In the genomic region with DNA sequence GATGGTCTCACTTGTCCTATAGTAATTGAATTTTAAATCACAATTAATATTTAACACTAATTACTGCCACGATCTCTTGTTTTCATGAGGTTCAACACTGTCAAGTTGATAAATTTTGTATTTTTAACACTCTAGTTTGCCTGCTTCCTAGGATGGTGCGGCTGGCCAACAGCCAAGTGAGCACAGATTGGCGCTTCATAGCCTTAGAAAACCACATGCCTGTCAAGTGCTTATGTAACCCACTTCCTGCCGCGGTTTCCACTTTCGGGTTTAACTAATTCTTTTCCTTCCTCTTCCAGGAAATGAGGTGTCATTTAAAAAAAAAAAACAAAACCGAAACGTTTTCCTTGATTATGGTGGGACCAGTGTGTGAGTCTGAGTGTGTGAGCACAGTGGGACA, we compare ENCODE assay signal across 10 mouse cellular contexts. TPM values are rescaled to one million over a fixed set of nuclear protein-coding genes. Genes with fewer than 3 reads are reported as not detected.
DNase-seq lines count a peak whose midpoint lies in the region; ATAC-seq lines count a peak whose summit lies in the region.
"Had no signal": no experiment of that assay in that cellular context is flagged by ENCODE, and none has a peak within 500 bp of the region (broad histone marks: within the 10 kb centered on the region; RNA-seq: fewer than 3 reads in every experiment).

No protein-coding gene starts in this region.

- H3K9me3 ChIP-seq in kidney, embryonic 16.5 days (ENCODE audit: low read length) = no peaks in the 10 kb centered on the region
- no peaks in the 10 kb centered on the region for H3K9me3 ChIP-seq in midbrain, embryonic 15.5 days
- H3K9me3 ChIP-seq: embryonic facial prominence, embryonic 15.5 days; neural tube, embryonic 12.5 days had no signal

- no peaks in the 10 kb centered on the region for H3K36me3 ChIP-seq in kidney, embryonic 16.5 days (ENCODE audit: insufficient read depth, low read length)
- H3K36me3 ChIP-seq in midbrain, embryonic 15.5 days (replicated peaks) = no peaks in the 10 kb centered on the region
- H3K36me3 ChIP-seq: embryonic facial prominence, embryonic 15.5 days; neural tube, embryonic 12.5 days had no signal

- no peak overlapping the region for H3K4me2 ChIP-seq in kidney, embryonic 16.5 days (replicated peaks; ENCODE audit: low read depth, low read length)
- H3K4me2 ChIP-seq in midbrain, embryonic 15.5 days = no peak overlapping the region
- H3K4me2 ChIP-seq: embryonic facial prominence, embryonic 15.5 days; neural tube, embryonic 12.5 days had no signal

- no peak overlapping the region for H3K4me3 ChIP-seq in kidney, embryonic 16.5 days (ENCODE audit: low read length)
- no peak overlapping the region for H3K4me3 ChIP-seq in midbrain, embryonic 15.5 days
- H3K4me3 ChIP-seq: embryonic facial prominence, embryonic 15.5 days; neural tube, embryonic 12.5 days had no signal

- H3K27me3 ChIP-seq in kidney, embryonic 16.5 days (ENCODE audit: insufficient read depth, low read length) = no peaks in the 10 kb centered on the region
- H3K27me3 ChIP-seq in midbrain, embryonic 15.5 days (replicated peaks) = no peaks in the 10 kb centered on the region
- H3K27me3 ChIP-seq: embryonic facial prominence, embryonic 15.5 days; neural tube, embryonic 12.5 days had no signal

- 53% methylated on average over 8 of the region's 8 CpGs for WGBS in kidney, embryonic 16.5 days
- WGBS in midbrain, embryonic 15.5 days = 81% methylated on average over 8 of the region's 8 CpGs

- no peaks in the 10 kb centered on the region for H3K4me1 ChIP-seq in kidney, embryonic 16.5 days (ENCODE audit: insufficient read depth, low read length)
- H3K4me1 ChIP-seq in midbrain, embryonic 15.5 days = peaks cover 4% of the 10 kb centered on the region; the same call in 1 of the 2 replicates
- H3K4me1 ChIP-seq: embryonic facial prominence, embryonic 15.5 days; neural tube, embryonic 12.5 days had no signal

- H3K27ac ChIP-seq in kidney, embryonic 16.5 days (ENCODE audit: low read length) = no peak overlapping the region
- H3K27ac ChIP-seq in midbrain, embryonic 15.5 days = no peak overlapping the region
- H3K27ac ChIP-seq: embryonic facial prominence, embryonic 15.5 days; neural tube, embryonic 12.5 days had no signal

- ATAC-seq in kidney, embryonic 16.5 days (ENCODE audit: low FRiP score, low TSS enrichment) = no peak
- ATAC-seq in midbrain, embryonic 15.5 days (replicated peaks) = no peak

- DNase-seq in kidney, adult 8-10 months = peak; percentile 13 to 28
- peak; percentile 73 for DNase-seq in cerebellum, adult 9-10 months
- peak; percentile 27 to 69 for DNase-seq in layer of hippocampus, postnatal 25 days (ENCODE audit: extremely low spot score in 1 of 2, low spot score in 1 of 2)
- DNase-seq in right cerebral cortex, postnatal 25 days = peak; percentile 17
- no peak for DNase-seq in adrenal gland, postnatal 25 days
- DNase-seq in yolk sac, embryonic 10.5 days (ENCODE audit: low spot score) = no peak

- no peak overlapping the region for H3K9ac ChIP-seq in kidney, embryonic 16.5 days (replicated peaks; ENCODE audit: low read length)
- no peak overlapping the region for H3K9ac ChIP-seq in midbrain, embryonic 15.5 days
- H3K9ac ChIP-seq: embryonic facial prominence, embryonic 15.5 days; neural tube, embryonic 12.5 days had no signal

RNA-seq across cellular contexts. Expression of a gene that starts 20.8 kb away (rescaled TPM):
- polyA plus RNA-seq in kidney, embryonic 16.5 days (2015; fragmentation: Nextera tagmentation; extraction: Ambion mirVana) = 7.3 and 9.1 TPM in 2 replicates
- total RNA-seq in layer of hippocampus, postnatal 25 days (2021) = 10 to 100 TPM; 13.6 to 15.2 TPM
- 6.0 and 6.1 TPM in 2 replicates for polyA plus RNA-seq in midbrain, embryonic 15.5 days (2015; fragmentation: Nextera tagmentation; extraction: Ambion mirVana)
- total RNA-seq in adrenal gland, postnatal 25 days (2021) = 176 and 192 TPM in 2 replicates

Comparison
In these comparisons a context has a peak if more than half of its experiments do, and no peak if none do; other contexts are left out.
1. DNase-seq: peak in kidney, adult 8-10 months (2 of 2), cerebellum, adult 9-10 months (single experiment), layer of hippocampus, postnatal 25 days (2 of 2) and right cerebral cortex, postnatal 25 days (single experiment); none in adrenal gland, postnatal 25 days (single experiment) and yolk sac, embryonic 10.5 days (single experiment).
2. RNA of a gene that starts 20.8 kb away (total RNA-seq): 176 to 192 TPM in adrenal gland, postnatal 25 days; 13.6 to 15.2 TPM in layer of hippocampus, postnatal 25 days; every median in the first group is over 10 times any median in the second.